Mouse (Mus musculus): ENCODE measurements around the gene Ppp2r5a.

DNA sequence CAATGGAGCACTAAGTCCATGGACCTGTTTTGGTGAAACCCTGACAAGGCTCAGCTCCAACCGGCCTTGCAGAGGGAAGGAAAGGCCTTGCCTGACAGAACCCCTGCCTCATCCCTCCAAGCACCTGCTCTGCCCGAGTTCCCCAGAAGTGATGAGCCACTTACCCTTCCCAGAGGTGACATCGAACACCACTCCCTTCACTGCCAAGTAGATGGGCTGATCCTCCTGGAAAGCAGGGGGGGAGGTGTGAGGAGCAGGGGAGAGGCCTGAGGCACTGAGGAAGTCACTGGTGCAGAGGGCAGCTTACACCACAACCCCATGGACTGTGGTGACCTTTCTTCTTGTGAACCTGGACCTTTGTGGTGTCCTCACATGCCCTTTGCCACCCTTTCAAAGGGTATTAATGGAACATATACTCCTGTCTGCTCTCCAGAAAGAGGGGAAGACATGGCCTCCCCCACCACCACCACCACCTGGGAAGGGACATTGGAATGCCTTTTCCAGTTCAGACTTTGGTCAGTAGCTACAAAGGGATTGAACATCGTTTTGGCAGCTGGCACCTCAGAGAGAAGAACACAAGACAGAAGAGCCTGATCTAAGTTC lies 91.7 kb downstream of the Ppp2r5a start:
- TF ChIP-seq CTCF (IDR thresholded peaks at IDR 0.05; ENCODE audit: control insufficient read depth, insufficient read depth, low read length), result no peak
- no peak for TF ChIP-seq POLR2A (IDR thresholded peaks at IDR 0.05; ENCODE audit: borderline replicate concordance, control insufficient read depth, low read depth, low read length)

Data from bone marrow, adult 2 months (tissue).